Mouse (Mus musculus): ENCODE measurements at regions not wholly inside any gene's neighbourhood (a gene's known extent, or its start where the extent isn't known, plus 50 kb on each side); places are given as distances from the start of the nearest gene placed in this dataset.

DNA sequence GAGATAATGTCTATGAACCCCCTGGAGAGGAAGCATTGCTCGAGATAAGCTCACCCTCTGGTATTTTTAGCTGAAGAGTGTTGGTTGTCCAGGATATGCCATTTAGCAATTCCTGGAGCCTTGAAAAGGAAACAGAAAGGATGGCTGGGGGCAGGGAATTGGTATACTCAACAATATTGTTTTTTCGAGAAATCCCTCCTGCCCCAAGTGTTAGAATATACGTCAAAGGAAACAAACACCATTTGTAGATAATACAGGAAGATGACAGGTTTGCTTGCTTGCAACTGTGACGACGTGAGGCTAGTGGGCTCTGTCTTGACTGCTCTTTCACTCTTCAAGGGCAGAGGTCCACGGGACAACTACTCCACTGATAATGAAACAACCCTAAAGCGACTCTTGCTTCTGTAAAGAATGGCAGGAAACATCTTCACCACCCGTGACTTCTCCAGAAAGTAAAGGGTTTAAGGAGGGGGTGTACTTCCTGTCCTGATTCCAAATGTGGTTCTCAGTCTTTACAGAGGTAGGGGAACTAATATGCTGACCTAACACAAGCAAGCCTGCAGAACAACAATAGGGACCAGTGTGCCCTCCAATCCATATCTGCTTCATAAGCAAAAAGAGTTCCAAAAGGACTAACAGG lies 270.3 kb downstream of the Ets1 start:
- peak; percentile 13 for DNase-seq (ENCODE audit: low read depth, low spot score)

GRCm38 (mm10) chr9:32910641-32911040 lies 274.6 kb downstream of the Ets1 start:
- DNase-seq (ENCODE audit: low read depth, low spot score) = no peak

DNA sequence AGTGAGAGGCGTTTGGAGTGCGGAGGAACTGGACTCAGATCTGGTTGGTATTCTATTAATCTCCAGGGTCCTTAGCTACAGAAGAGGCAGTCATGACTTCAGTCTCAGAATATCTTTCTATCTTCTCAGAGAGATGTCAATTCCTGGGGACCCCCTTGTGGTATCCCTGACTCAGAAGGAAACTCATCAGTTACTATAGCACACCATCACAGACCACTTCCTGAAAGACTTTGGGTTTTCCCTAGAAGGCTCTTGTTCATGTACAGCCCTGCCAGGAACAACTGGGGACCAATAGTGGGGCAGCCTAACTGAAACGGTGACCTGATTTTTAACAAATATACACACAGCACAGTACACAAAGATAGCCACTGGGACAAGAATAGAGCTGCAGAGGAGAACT lies 279.6 kb downstream of the Ets1 start:
- no peak for DNase-seq (ENCODE audit: low read depth, low spot score)

- no peak for DNase-seq (ENCODE audit: low read depth, low spot score)
Observed at GRCm38 (mm10) chr9:32916731-32917130, 280.7 kb downstream of the Ets1 start.

DNA sequence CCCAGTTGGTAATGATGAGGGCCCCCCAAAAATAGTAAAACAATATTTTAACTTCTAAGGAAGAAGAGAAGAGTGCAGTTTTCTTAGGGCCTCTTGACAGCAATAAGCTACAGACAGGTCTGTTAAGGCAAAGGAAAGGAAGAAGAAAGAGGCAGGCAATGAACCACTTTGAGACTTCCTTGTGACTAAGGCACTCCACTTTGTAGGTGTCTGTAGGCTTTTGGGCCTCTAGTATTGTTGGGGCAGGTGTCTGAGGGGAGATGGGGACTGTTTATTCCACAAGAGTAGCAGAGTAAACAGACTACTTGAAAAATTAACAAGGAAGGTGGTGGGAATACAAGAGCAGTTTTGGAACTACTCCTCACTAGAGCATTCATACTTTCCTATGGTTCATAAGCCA lies 287.9 kb downstream of the Ets1 start:
- DNase-seq (ENCODE audit: low read depth, low spot score) = no peak

GRCm38 (mm10) chr9:32924333-32924886 lies 288.4 kb downstream of the Ets1 start:
- no peak for DNase-seq (ENCODE audit: low read depth, low spot score)

DNA sequence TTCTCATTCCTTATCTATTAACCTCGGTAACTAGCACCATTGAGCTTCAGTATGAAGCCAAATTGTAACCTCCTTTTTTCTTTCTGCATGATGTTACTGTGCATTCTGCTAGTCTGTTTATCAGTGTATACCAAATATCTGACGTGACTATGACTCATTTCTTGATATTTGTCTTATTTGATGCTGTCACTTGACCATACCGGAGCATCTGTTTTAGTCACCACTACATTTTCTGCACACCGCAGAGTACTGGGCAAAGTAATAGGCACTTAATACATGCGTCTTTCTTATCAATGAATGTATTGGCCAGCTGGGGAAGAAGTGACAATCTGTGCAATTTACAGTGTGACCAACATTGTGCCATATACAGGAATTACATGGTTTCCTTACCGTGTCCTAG lies 289.0 kb downstream of the Ets1 start:
- no peak for DNase-seq (ENCODE audit: low read depth, low spot score)

DNA sequence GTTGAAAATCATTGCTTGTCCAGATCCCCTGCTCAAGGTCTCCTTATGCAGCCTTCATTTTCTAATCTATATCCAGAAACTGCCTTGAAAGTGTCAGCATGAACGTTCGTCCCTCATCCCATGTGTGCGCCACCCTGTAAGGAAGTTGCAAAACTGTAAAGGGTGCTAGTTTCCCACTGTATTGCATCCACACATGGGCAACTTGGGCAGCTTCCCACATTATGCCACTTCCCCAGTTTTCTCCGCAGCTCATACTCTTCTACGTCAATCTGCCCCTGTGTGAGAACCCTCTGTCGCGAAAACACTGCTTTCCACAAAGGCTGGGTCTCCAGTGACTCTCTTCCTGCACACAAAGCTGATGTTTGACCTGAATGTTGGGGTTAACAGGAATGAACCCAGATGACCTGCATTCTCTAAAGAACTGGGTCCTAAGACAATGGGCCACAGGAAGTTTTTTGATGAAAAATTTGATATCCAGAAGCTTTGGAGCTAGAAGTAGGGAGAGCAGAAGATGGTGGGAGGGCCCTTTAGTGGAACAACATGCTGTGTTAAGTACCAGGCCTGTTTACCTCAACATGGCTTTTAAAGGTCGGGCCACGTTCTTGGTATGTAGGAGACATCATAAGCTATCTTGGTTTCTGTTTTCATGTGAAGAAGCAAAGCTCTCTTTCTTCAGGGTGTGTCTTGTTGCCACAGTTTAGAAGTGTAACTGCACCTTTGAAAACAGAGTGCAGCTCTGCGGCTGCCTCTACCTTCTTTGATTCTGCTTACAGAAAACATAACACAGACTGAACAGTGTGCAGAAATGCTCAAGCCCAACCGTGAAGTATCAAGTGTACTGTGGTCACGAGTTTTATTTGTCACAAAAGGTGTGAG lies 289.9 kb downstream of the Ets1 start:
- DNase-seq (ENCODE audit: low read depth, low spot score) = no peak

DNA sequence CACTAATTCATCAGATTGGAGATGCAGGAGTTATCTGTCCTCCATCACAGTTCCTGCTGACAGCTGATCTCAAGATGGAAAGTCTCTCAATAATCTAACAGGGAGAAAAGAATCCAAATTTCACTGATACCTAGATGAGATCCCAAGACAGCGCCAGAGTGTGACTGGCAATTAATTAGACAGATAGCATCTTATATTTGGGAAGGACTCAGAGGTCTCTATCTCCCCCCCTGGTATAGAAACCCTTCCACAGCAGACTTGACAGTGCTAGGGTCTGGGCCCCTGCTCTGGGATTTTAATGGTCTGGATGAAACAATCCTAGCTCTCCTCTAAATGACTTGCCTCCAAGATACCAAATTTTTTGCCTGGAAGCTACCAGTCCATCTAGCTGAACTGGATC lies 291.6 kb downstream of the Ets1 start:
- DNase-seq (ENCODE audit: low read depth, low spot score) = no peak

DNA sequence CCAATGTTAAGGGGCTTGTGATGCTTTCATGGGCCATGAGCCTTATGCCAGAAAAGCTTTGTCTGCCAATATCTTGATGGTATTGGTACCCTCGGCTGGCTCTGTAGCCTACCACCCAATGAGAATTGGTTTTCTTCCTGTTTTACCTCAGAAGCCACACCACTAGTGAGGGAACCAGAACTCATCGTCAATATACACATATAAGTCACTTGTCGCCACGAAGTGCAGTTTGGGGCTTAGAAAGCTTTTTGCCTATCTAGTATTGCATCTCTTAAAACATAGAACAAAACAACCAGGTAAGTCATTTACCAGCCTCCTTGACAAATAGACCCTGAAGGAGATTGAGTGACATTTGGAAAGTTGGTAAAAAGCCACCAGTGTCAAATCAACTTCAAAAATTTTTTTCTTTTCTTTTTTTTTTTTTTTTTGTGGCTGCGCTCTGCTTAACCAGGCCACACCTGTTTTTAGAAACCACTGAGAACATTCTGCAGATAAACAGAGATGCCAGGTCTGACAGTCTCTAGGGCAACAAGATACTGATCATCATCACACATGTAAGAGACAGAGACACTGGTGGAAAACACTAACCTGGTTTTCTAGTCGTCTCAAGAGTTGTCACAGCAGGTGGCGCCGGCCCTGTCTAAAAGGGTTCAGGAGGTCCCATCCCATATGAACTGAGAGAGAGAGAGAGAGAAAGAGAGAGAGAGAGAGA lies 292.4 kb downstream of the Ets1 start:
- DNase-seq (ENCODE audit: low read depth, low spot score) = no peak

DNA sequence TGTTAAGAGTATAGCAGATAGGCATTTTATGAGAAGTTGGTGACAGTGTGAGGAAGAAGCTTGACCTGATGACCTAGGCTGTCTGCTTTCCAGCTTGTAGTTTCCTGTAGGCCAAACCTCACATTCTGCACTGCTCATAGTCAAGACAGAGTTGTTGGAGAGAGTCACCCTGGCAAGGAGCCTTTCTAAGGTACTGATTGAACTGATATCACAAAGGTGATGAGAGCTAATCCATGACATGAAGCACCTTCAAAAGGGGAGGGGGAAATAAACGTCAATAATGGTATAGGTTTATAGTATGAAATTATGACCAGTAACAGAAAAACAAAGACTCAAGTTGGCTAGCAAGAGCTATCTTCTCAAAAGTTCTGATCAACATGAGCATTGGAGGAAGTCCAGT lies 293.3 kb downstream of the Ets1 start:
- DNase-seq (ENCODE audit: low read depth, low spot score) = no peak

DNA sequence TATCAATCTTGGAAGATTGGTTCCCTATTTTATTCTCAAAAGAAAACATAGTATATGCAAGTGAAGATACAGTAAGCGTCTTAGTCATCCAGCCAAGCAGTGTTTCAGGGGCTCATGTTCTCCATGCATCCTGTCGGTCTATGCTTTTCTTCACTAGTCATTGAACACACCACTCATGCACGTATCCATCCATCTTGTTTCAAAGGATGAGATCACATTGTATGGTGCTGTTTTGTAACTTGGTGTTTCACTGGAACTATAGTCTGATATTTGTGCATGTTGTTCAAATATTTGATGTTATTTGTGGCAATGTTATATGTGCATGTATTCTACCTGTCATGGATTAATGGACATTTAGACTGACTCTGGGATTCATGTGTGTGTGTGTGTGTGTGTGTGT lies 293.8 kb downstream of the Ets1 start:
- no peak for DNase-seq (ENCODE audit: low read depth, low spot score)

- no peak for DNase-seq (ENCODE audit: low read depth, low spot score)
Observed at GRCm38 (mm10) chr9:32931266-32932005, 295.4 kb downstream of the Ets1 start.

- peak; percentile 46 for DNase-seq (ENCODE audit: low read depth, low spot score)
Observed at GRCm38 (mm10) chr9:32933237-32934071, 297.4 kb downstream of the Ets1 start.

DNA sequence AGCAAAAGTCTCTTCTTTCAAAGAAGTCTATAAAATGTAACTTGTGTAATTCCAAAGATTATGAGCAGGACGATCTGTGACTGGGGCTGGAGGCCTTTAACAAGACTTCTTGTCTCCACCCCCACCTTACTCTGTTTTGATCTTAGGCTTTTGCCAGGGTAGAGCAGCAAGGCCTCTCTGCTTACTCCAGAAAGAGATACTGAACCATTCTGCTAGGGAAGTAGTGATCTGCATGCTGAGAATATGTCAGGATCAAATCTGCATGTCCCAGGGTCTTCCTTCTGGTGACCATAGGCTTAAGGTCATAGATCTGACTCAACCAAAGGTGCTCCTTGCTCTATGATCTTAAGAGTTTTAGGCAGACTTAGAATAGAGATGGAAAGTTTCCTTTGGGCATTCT lies 298.4 kb downstream of the Ets1 start:
- DNase-seq (ENCODE audit: low read depth, low spot score) = no peak

GRCm38 (mm10) chr9:32936462-32936861 lies 300.4 kb downstream of the Ets1 start:
- no peak for DNase-seq (ENCODE audit: low read depth, low spot score)

- DNase-seq (ENCODE audit: low read depth, low spot score) = no peak
Observed at GRCm38 (mm10) chr9:32937391-32937790, 301.4 kb downstream of the Ets1 start.

DNA sequence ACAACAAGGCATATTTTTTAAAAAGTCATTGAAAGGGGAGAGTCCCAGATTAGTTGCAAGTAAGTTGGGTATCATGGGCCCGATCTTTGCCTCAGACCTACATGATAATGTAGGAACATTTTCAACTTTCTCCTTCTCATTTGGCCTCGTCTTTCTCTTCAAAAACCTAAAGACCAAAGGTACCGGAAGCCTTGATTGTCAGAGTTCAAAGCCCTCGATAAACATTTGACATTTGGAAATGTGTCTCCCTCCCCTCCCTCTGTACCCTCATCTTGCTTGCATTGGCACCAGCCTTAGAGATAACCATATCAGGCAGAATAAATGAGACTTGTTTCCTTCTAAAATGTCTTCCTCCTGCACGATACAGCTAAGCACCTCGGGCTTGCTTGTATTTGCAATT lies 302.8 kb downstream of the Ets1 start:
- no peak for DNase-seq (ENCODE audit: low read depth, low spot score)

DNA sequence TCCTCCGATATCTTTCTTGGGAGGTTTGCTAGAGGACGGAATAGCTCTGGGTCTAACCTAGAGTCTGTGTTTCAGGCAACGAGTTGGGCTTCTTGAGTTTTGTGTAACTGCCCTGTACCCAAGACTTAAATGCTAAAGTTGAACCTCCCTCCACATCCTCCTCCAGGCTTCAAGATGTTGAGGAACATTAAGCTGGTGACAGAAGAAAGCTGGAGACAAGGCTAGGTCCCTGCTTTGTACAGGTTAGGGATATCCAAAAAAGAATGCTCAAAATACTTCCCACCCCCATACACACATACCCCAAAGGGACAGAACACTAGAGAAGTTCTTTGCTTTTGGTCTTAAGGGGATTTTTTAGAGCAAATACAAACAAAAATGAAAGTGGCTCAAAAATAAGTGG lies 303.6 kb downstream of the Ets1 start:
- no peak for DNase-seq (ENCODE audit: low read depth, low spot score)

GRCm38 (mm10) chr9:32940111-32940813 lies 304.2 kb downstream of the Ets1 start:
- peak; percentile 58 for DNase-seq (ENCODE audit: low read depth, low spot score)
